ENCODE assay signal across 7 mouse cellular contexts in genomic region chr2:158228670-158229502, GRCm38 (mm10). TPM values are rescaled to one million over a fixed set of nuclear protein-coding genes. Genes with fewer than 3 reads are reported as not detected.
DNase-seq lines count a peak whose midpoint lies in the region; ATAC-seq and TF ChIP-seq lines count a peak whose summit lies in the region.

D630003M21Rik (minus strand) TSS chr2:158229222.

- H3K27ac ChIP-seq in embryonic facial prominence, embryonic 15.5 days (replicated peaks), result peak within 1 kb of the TSS; percentile 73
- H3K27ac ChIP-seq in hindbrain, embryonic 16.5 days (ENCODE audit: low read depth, low read length), result peak within 1 kb of the TSS; percentile 29; the same call in 1 of the 2 replicates
- H3K27ac ChIP-seq in liver, embryonic 14.5 days, result no peak within 1 kb of the TSS
- no peak within 1 kb of the TSS for H3K27ac ChIP-seq in stomach, embryonic 15.5 days

- peak within 1 kb of the TSS; percentile 74 for H3K4me2 ChIP-seq in embryonic facial prominence, embryonic 15.5 days (replicated peaks)
- H3K4me2 ChIP-seq in hindbrain, embryonic 16.5 days (ENCODE audit: low read length), result peak within 1 kb of the TSS; percentile 76
- H3K4me2 ChIP-seq in liver, embryonic 14.5 days (ENCODE audit: low read depth), result peak within 1 kb of the TSS; percentile 35
- peak within 1 kb of the TSS; percentile 69 for H3K4me2 ChIP-seq in stomach, embryonic 15.5 days

- no peaks in the 10 kb centered on the region for H3K36me3 ChIP-seq in embryonic facial prominence, embryonic 15.5 days
- H3K36me3 ChIP-seq in hindbrain, embryonic 16.5 days (ENCODE audit: control insufficient read depth, insufficient read depth, low read length), result no peaks in the 10 kb centered on the region
- no peaks in the 10 kb centered on the region for H3K36me3 ChIP-seq in liver, embryonic 14.5 days (replicated peaks; ENCODE audit: control insufficient read depth, insufficient read depth, low read depth)
- H3K36me3 ChIP-seq in stomach, embryonic 15.5 days, result no peaks in the 10 kb centered on the region

- H3K9ac ChIP-seq in embryonic facial prominence, embryonic 15.5 days, result peak within 1 kb of the TSS; percentile 31; the same call in 1 of the 2 replicates
- peak within 1 kb of the TSS; percentile 73 for H3K9ac ChIP-seq in hindbrain, embryonic 16.5 days (ENCODE audit: low read depth, low read length)
- no peak within 1 kb of the TSS for H3K9ac ChIP-seq in liver, embryonic 14.5 days (replicated peaks)
- no peak within 1 kb of the TSS for H3K9ac ChIP-seq in stomach, embryonic 15.5 days

- no peak for TF ChIP-seq EP300 in liver, embryonic 14.5 days (IDR thresholded peaks at IDR 0.05; ENCODE audit: low read depth)

- no peaks in the 10 kb centered on the region for H3K27me3 ChIP-seq in embryonic facial prominence, embryonic 15.5 days
- no peaks in the 10 kb centered on the region for H3K27me3 ChIP-seq in hindbrain, embryonic 16.5 days (replicated peaks; ENCODE audit: control insufficient read depth, insufficient read depth, low read length)
- H3K27me3 ChIP-seq in liver, embryonic 14.5 days (ENCODE audit: control insufficient read depth, insufficient read depth, low read length), result peaks cover 6% of the 10 kb centered on the region
- 0 out of 2 replicates have a peak, but pooled peaks cover 4% of the 10 kb centered on the region for H3K27me3 ChIP-seq in stomach, embryonic 15.5 days (replicated peaks)

- WGBS in embryonic facial prominence, embryonic 15.5 days, result under 1% methylated on average over 37 of the region's 55 CpGs
- WGBS in hindbrain, embryonic 16.5 days, result under 1% methylated on average over 37 of the region's 55 CpGs
- WGBS in liver, embryonic 14.5 days (ENCODE audit: insufficient replicate concordance), result under 1% methylated on average over 52 of the region's 55 CpGs
- WGBS in stomach, embryonic 15.5 days, result under 1% methylated on average over 50 of the region's 55 CpGs

- peak; percentile 15 for DNase-seq in thymus, postnatal 4 days
- DNase-seq in thymus, postnatal 25 days, result no peak
- no peak for DNase-seq in liver, embryonic 14.5 days (ENCODE audit: low read depth in 3 of 3, low spot score in 3 of 3)
- DNase-seq in layer of hippocampus, adult 9-11 months, result no peak

- TF ChIP-seq CTCF in liver, embryonic 14.5 days (IDR thresholded peaks at IDR 0.05; ENCODE audit: low read depth), result no peak

- peak within 1 kb of the TSS; percentile 49 for H3K4me3 ChIP-seq in embryonic facial prominence, embryonic 15.5 days (replicated peaks)
- H3K4me3 ChIP-seq in hindbrain, embryonic 16.5 days (ENCODE audit: low read length), result peak within 1 kb of the TSS; percentile 49
- H3K4me3 ChIP-seq in liver, embryonic 14.5 days (ENCODE audit: insufficient read depth in 1 of 2, low read depth in 2 of 2, low read length in 2 of 2), result peak within 1 kb of the TSS; percentile 3 to 32; a peak in 1 of 4 replicates
- peak within 1 kb of the TSS; percentile 39 for H3K4me3 ChIP-seq in stomach, embryonic 15.5 days (replicated peaks)

- peaks cover 35% of the 10 kb centered on the region for H3K4me1 ChIP-seq in embryonic facial prominence, embryonic 15.5 days
- H3K4me1 ChIP-seq in hindbrain, embryonic 16.5 days (ENCODE audit: control insufficient read depth, insufficient read depth, low read depth, low read length), result peaks cover 13% of the 10 kb centered on the region
- no peaks in the 10 kb centered on the region; a peak in 1 of 4 replicates for H3K4me1 ChIP-seq in liver, embryonic 14.5 days (replicated peaks; ENCODE audit: control insufficient read depth in 2 of 2, insufficient read depth in 2 of 2, low read length in 1 of 2)
- H3K4me1 ChIP-seq in stomach, embryonic 15.5 days, result peaks cover 23% of the 10 kb centered on the region

- ATAC-seq in embryonic facial prominence, embryonic 15.5 days (ENCODE audit: insufficient number of reproducible peaks, low FRiP score, low TSS enrichment, low read depth), result peak; percentile 56
- ATAC-seq in hindbrain, embryonic 16.5 days, result peak; percentile 87
- no peak for ATAC-seq in liver, embryonic 14.5 days (ENCODE audit: insufficient read depth)
- ATAC-seq in stomach, embryonic 15.5 days (ENCODE audit: insufficient read depth, low FRiP score, low read depth), result peak; percentile 63

- no peaks in the 10 kb centered on the region for H3K9me3 ChIP-seq in embryonic facial prominence, embryonic 15.5 days (replicated peaks)
- no peaks in the 10 kb centered on the region for H3K9me3 ChIP-seq in hindbrain, embryonic 16.5 days (ENCODE audit: control insufficient read depth, low read length)
- H3K9me3 ChIP-seq in liver, embryonic 14.5 days (ENCODE audit: control insufficient read depth, low read length), result no peaks in the 10 kb centered on the region
- no peaks in the 10 kb centered on the region for H3K9me3 ChIP-seq in stomach, embryonic 15.5 days

RNA-seq across cellular contexts. Expression of gene D630003M21Rik, which starts in this region (rescaled TPM):
- polyA plus RNA-seq in embryonic facial prominence, embryonic 15.5 days (2015; fragmentation: Nextera tagmentation; extraction: Ambion mirVana), result 5.0 and 6.0 TPM in 2 replicates
- 1.9 and 2.1 TPM in 2 replicates for polyA plus RNA-seq in hindbrain, embryonic 16.5 days (2015; fragmentation: Nextera tagmentation; extraction: Ambion mirVana)
- polyA plus RNA-seq in liver, embryonic 14.5 days (2012; rRNA removed), result 0.33 and 0.34 TPM in 2 replicates
- 0.24 and 0.52 TPM in 2 replicates for polyA plus RNA-seq in liver, embryonic 14.5 days (2014; fragmentation: Nextera tagmentation; extraction: Ambion mirVana)
- 3.8 TPM in 2 replicates for polyA plus RNA-seq in stomach, embryonic 15.5 days (2015; fragmentation: Nextera tagmentation; extraction: Ambion mirVana)

Comparison
In these comparisons a context has a peak if more than half of its experiments do, and no peak if none do; other contexts are left out.
1. H3K27ac ChIP-seq: peak in embryonic facial prominence, embryonic 15.5 days (single experiment) and hindbrain, embryonic 16.5 days (single experiment); none in liver, embryonic 14.5 days (single experiment) and stomach, embryonic 15.5 days (single experiment).
2. H3K9ac ChIP-seq: peak in embryonic facial prominence, embryonic 15.5 days (single experiment) and hindbrain, embryonic 16.5 days (single experiment); none in liver, embryonic 14.5 days (single experiment) and stomach, embryonic 15.5 days (single experiment).
3. Peak in every context shown above with its lines, with median percentiles within 50 percentile points of each other: H3K4me2 ChIP-seq and H3K4me3 ChIP-seq.